Mouse (Mus musculus) G1E (cell line): Measurements from ENCODE around the gene Plac9a. TPM values are rescaled to one million over a fixed set of nuclear protein-coding genes. Genes with fewer than 3 reads are reported as not detected.
"Not testable (repeated sequence)": the region's sequence is repeated elsewhere in the genome, so short reads cannot be mapped to it uniquely, and the experiment has no call there.

ENCODE experiments used
- ATAC-seq: 2 replicates; pipeline ENCODE4 v1.8.0; 2016; ENCODE audit warnings: mild to moderate bottlenecking; ENCODE audit not compliant: insufficient number of reproducible peaks, poor library complexity, low FRiP score, severe bottlenecking; ENCODE audit errors: extremely low read depth
- DNase-seq: peaks from one replicate; pipeline ENCODE4 v3.0.0; 2012; ENCODE audit warnings: low spot score
- H3K27me3 ChIP-seq: 2 replicates; pipeline ENCODE4 v1.6.1; 2012; ENCODE audit warnings: mild to moderate bottlenecking, low read length, inconsistent platforms; ENCODE audit not compliant: insufficient read depth
- H3K36me3 ChIP-seq: replicated peaks from 2 replicates; pipeline ENCODE3; 2012; ENCODE audit warnings: mild to moderate bottlenecking, inconsistent platforms
- H3K4me1 ChIP-seq: 2 replicates; pipeline ENCODE4 v1.6.1; 2012; ENCODE audit warnings: low read depth, low read length, inconsistent platforms, mixed read lengths; ENCODE audit not compliant: insufficient read depth
- H3K4me3 ChIP-seq: 2 replicates; pipeline ENCODE4 v1.5.1; 2012; ENCODE audit warnings: low read depth, mild to moderate bottlenecking, inconsistent platforms, low read length, moderate library complexity, mixed read lengths
- H3K9me3 ChIP-seq: replicated peaks from 2 replicates; pipeline ENCODE4 v1.6.1; 2012; ENCODE audit warnings: inconsistent platforms
- CTCF ChIP-seq: IDR thresholded peaks from 2 replicates; pipeline ENCODE4 v1.5.1; 2012; ENCODE audit warnings: low read depth, low read length, inconsistent platforms, mixed read lengths
- GATA1 ChIP-seq: IDR thresholded peaks from 2 replicates; pipeline ENCODE4 v1.6.1; 2012; ENCODE audit warnings: borderline replicate concordance, low read length, inconsistent platforms, mixed read lengths
- GATA2 ChIP-seq: IDR thresholded peaks from 2 replicates; pipeline ENCODE4 v1.6.1; 2012; ENCODE audit warnings: low read depth, low read length, inconsistent platforms, borderline replicate concordance
- POLR2AphosphoS5 ChIP-seq: IDR thresholded peaks from 2 replicates; pipeline ENCODE4 v1.6.1; 2012; ENCODE audit warnings: low read depth, low read length, inconsistent platforms; ENCODE audit not compliant: insufficient replicate concordance
- TAL1 ChIP-seq: conservative IDR thresholded peaks from 2 replicates; pipeline ENCODE4 v1.6.1; 2012; ENCODE audit warnings: low read depth, low read length, inconsistent platforms, mixed read lengths
- polyA plus RNA-seq: library from polyadenylated mRNA; stranded (reverse); fragments of >175 nt; gene quantifications from 2 replicates; pipeline ENCODE4 v1.2.3, GENCODE M21; 2012
- total RNA-seq, 2 experiments: library from RNA; stranded (forward) in 1 of 2; stranded (reverse) in 1 of 2; fragments of 200-1000 nt in 1 of 2; fragments of >200 nt in 1 of 2; fragmentation: Nextera tagmentation in 1 of 2; gene quantifications; 2 replicates each; pipeline ENCODE4 v1.2.3; 2014 to 2017

Plac9a gene
- total and polyA plus RNA-seq, 3 experiments = not detected

DNA sequence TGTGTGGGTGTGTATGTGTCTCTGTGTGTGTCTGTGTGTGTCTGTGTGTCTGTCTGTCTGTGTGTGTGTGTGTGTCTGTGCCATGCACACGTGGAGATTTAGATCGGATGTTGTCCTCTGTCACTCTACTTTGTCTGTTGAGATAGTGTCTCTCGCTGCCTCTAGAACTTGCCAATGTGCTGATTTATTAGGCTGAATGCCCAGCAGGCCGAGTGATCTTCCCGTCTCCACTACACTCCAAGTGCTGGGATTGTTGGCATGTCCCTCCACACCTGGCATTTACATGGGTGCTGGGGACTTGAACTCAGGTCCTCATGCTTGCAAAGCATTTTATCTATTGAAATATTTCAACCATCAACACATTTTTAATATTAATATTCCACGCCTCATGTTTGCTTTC lies 51.7 kb downstream of the Plac9a start:
- no peak overlapping the region for H3K4me3 ChIP-seq
- H3K36me3 ChIP-seq = peaks cover 10% of the 10 kb centered on the region
- ATAC-seq = no peak
- TF ChIP-seq GATA1 = no peak
- no peak for TF ChIP-seq TAL1
- no peak for TF ChIP-seq POLR2AphosphoS5
- H3K27me3 ChIP-seq = no peaks in the 10 kb centered on the region
- H3K4me1 ChIP-seq = peaks cover 11% of the 10 kb centered on the region
- DNase-seq = no peak
- H3K9me3 ChIP-seq = no peaks in the 10 kb centered on the region

DNA sequence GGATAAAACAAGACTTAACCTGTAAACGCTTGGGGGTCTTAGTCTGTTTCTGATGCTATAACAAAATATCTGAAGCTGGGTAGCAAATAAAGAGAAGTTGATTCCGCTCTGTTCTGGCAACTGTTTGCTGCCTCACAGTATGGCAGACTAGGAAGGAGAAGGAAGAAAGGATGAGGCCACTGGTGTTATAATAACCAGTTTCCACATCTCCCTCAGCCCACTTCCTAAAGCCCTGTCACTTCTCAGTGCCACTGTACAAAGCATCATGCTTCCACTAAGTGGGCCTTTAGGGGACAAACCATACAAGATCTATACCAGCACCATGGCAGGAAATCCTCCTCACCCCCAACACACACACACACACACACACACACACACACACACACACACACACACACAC lies 52.5 kb downstream of the Plac9a start:
- no peak for TF ChIP-seq GATA2
- TF ChIP-seq POLR2AphosphoS5 = no peak
- TF ChIP-seq CTCF = no peak
- TF ChIP-seq TAL1 = no peak
- TF ChIP-seq GATA1 = no peak
- DNase-seq (no peak), ATAC-seq (no peak)
- H3K9me3 ChIP-seq = no peaks in the 10 kb centered on the region
- H3K4me1 ChIP-seq = peaks cover 10% of the 10 kb centered on the region
- H3K27me3 ChIP-seq = no peaks in the 10 kb centered on the region
- H3K4me3 ChIP-seq = no peak overlapping the region
- peaks cover 12% of the 10 kb centered on the region for H3K36me3 ChIP-seq

DNA sequence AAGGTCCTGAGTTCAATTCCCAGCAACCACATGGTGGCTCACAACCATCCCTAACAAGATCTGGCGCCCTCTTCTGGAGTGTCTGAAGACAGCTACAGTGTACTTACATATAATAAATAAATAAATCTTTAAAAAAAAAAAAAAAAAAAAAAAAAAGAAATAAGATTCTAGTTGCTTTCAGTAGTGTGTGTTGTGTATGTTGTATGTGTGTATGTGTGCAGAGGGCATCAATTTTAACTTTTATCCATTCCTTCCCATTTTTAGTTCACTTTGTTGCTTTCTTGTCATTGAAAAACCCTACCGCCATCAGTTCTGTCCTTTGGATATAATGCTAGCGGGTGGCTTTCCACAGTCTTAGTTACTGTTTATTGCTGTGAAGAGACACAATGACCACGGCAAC lies 54.2 kb downstream of the Plac9a start:
- not testable (repeated sequence) for DNase-seq, H3K4me3 ChIP-seq, H3K4me1 ChIP-seq, ATAC-seq, H3K27me3 ChIP-seq, H3K9me3 ChIP-seq
- H3K36me3 ChIP-seq = peaks cover 19% of the 10 kb centered on the region

DNA sequence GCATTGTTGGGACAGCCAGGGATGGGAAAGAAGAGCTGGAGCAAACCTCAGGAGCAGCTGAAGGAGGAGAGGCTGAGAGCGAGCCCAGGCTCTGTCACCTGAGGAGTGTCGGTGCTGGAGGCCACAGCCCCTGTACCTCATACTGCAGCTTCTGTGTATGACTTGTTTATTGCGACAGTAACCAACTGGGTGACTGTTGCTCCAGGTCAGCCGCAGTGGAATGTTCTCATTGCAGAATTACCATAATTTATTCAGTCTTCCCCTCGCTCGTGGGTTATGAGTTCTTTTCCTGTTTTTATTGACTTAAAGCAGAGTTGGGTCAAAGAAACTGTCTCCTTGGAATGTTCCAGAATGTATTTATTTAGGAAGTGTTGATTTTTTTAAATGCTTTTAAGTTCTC lies 54.7 kb downstream of the Plac9a start:
- DNase-seq (no peak), ATAC-seq (no peak)
- Histone ChIP-seq H3K4me3 (no peak overlapping the region), H3K36me3 (peaks cover 19% of the 10 kb centered on the region), H3K9me3 (no peaks in the 10 kb centered on the region), H3K27me3 (no peaks in the 10 kb centered on the region), H3K4me1 (peaks cover 6% of the 10 kb centered on the region; the same call in 1 of the 2 replicates)
- TF ChIP-seq GATA2 (no peak), GATA1 (no peak), TAL1 (no peak), CTCF (no peak)

DNA sequence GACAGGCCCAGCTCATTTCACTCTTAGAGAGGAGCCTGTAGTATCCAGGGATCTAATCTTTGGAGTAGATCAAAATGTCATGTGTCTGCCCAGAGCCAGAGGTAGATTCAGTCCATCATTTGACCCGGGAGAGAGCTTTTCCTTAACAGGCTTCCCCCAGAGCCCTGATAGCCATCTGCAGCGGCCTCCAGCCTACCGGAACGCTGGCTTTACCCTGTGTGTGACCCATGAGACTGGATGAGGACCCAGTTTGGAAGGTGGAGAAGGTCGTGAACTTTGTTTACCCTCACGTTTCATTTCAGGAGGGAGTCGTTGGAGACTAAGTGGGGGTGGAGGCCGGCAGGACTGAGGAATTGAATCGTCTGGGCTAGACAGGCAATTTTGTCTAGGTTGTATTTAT lies 55.2 kb downstream of the Plac9a start:
- DNase-seq = no peak
- Histone ChIP-seq H3K4me1 (peaks cover 11% of the 10 kb centered on the region), H3K36me3 (peaks cover 19% of the 10 kb centered on the region), H3K9me3 (no peaks in the 10 kb centered on the region), H3K4me3 (no peak overlapping the region), H3K27me3 (no peaks in the 10 kb centered on the region)
- no peak for TF ChIP-seq POLR2AphosphoS5
- no peak for TF ChIP-seq GATA1
- no peak for TF ChIP-seq CTCF
- TF ChIP-seq GATA2 = no peak
- TF ChIP-seq TAL1 = no peak
- ATAC-seq = no peak

DNA sequence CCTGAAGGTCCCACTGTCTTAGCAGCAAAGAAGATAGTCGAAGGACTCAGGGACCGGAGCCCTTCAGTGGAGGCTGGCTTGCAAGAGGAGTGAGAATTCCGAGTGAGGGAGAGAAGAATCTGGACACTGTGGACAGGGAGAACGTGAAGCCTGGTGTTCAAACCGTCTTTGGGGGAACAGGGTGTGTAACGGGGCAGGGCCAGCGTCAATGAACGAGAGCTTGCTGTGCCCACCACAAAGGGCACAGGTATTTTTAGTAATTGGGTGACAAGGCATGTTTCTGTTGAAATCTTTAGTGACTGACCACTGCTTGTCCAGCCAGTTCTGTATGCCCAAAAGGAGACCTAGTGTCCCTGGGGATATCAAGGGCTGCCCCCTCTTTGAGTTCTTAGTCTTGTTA lies 56.4 kb downstream of the Plac9a start:
- DNase-seq = no peak
- Histone ChIP-seq H3K36me3 (peaks cover 19% of the 10 kb centered on the region), H3K4me1 (peaks cover 20% of the 10 kb centered on the region), H3K4me3 (no peak overlapping the region), H3K27me3 (no peaks in the 10 kb centered on the region), H3K9me3 (no peaks in the 10 kb centered on the region)
- no peak for ATAC-seq
- no peak for TF ChIP-seq GATA2
- no peak for TF ChIP-seq GATA1
- TF ChIP-seq POLR2AphosphoS5 = no peak
- TF ChIP-seq TAL1 = no peak

DNA sequence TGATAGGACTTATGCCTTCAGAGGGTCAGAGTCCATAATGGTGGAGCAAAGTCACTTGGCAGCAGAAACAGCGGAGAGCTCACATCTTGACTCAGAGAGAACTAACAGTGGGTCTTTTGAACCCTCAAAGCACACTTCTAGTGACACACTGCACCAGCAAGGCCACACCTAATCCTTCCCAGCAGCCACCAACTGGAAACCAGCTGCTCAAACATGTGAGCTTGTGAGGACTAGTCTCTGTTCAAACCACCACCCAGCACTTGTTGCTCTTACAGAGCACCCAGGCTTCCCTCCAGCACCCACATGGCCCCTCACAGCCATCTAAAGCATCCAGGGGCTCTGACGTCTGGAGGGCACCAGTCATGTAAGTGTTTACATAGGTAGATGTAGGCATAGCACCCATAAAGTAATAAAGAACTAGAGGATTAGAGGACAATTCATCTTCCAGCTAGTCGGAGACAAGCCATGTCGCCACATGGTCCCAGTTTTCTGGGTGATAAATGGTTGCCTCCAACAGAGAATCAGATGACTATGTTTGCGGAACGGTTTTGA lies 57.0 kb downstream of the Plac9a start:
- Histone ChIP-seq H3K36me3 (peaks cover 19% of the 10 kb centered on the region), H3K9me3 (no peaks in the 10 kb centered on the region), H3K4me1 (peaks cover 21% of the 10 kb centered on the region), H3K27me3 (no peaks in the 10 kb centered on the region), H3K4me3 (no peak overlapping the region)
- no peak for DNase-seq
- ATAC-seq = no peak
- TF ChIP-seq CTCF (no peak), TAL1 (no peak), GATA2 (no peak), GATA1 (no peak), POLR2AphosphoS5 (no peak)
